Mouse (Mus musculus): ENCODE measurements around the gene Ccdc30. TPM values are rescaled to one million over a fixed set of nuclear protein-coding genes. Genes with fewer than 3 reads are reported as not detected.
A peak's percentile ranks its signal among the peaks of the same experiment; 100 is the strongest.
"Not testable (repeated sequence)": the region's sequence is repeated elsewhere in the genome, so short reads cannot be mapped to it uniquely, and the experiment has no call there.

The Ccdc30 gene
- polyA plus RNA-seq, 1 experiment from 2014 or later, result 5.6 TPM

DNA sequence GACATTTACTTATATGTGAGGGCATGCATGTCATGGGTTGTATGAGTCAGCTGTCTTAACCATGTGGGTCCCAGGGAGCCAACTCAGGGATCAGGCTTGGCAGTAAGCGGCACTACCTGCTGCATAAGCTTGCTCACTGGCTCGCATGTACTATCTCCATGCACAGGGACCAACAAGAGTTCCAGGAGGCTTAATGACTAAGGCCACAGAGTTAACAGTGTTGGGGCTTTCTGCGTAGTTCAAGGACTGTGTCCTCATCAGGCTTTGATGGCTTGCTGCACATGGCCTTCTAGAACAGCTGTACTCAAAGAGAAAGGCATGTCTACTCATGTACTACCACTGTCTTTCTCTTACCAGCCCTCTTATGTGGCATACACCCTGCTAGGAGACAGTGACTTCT lies 114.6 kb downstream of the Ccdc30 start:
- 92% methylated on average over 3 of the region's 3 CpGs for WGBS
- Histone ChIP-seq H3K4me3 (no peak overlapping the region), H3K9me3 (no peaks in the 10 kb centered on the region), H3K36me3 (no peaks in the 10 kb centered on the region), H3K4me1 (no peaks in the 10 kb centered on the region), H3K27me3 (no peaks in the 10 kb centered on the region), H3K9ac (no peak overlapping the region), H3K27ac (no peak overlapping the region), H3K4me2 (no peak overlapping the region)
- ATAC-seq (ENCODE audit: borderline replicate concordance, extremely low read depth, low FRiP score, low TSS enrichment), result no peak

GRCm38 (mm10) chr4:119297361-119297760 lies 118.0 kb downstream of the Ccdc30 start:
- Histone ChIP-seq H3K9ac (no peak overlapping the region), H3K27me3 (no peaks in the 10 kb centered on the region), H3K27ac (no peak overlapping the region), H3K4me3 (no peak overlapping the region), H3K4me2 (no peak overlapping the region), H3K36me3 (no peaks in the 10 kb centered on the region), H3K4me1 (peaks cover 8% of the 10 kb centered on the region), H3K9me3 (no peaks in the 10 kb centered on the region)
- no peak for ATAC-seq (ENCODE audit: borderline replicate concordance, extremely low read depth, low FRiP score, low TSS enrichment)
- WGBS, result 75% methylated on average over 2 of the region's 2 CpGs

DNA sequence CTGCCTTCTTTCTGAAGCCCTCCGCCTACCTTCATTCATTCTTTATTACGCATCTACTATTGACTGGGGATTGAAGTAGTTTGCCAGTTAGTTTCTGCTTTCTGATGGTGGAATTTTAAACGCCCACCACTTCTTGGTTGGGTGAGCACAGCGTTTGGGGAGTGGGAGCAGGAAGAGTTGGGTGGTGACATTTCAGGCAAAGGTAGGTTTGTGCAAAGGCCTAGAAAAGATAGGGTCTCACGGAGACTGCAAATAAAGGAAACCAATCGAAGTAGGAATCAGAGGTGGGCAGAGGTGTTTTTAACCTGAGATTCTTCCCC lies 120.2 kb downstream of the Ccdc30 start:
- Histone ChIP-seq H3K9me3 (no peaks in the 10 kb centered on the region), H3K9ac (peak overlapping the region; percentile 82), H3K4me1 (peaks cover 20% of the 10 kb centered on the region), H3K27me3 (no peaks in the 10 kb centered on the region), H3K4me2 (peak overlapping the region; percentile 73), H3K27ac (peak overlapping the region; percentile 94), H3K36me3 (peaks cover 8% of the 10 kb centered on the region; the same call in 1 of the 2 replicates), H3K4me3 (peak overlapping the region; percentile 93)
- ATAC-seq (ENCODE audit: borderline replicate concordance, extremely low read depth, low FRiP score, low TSS enrichment), result no peak
- WGBS, result 6% methylated on average over 6 of the region's 6 CpGs

DNA sequence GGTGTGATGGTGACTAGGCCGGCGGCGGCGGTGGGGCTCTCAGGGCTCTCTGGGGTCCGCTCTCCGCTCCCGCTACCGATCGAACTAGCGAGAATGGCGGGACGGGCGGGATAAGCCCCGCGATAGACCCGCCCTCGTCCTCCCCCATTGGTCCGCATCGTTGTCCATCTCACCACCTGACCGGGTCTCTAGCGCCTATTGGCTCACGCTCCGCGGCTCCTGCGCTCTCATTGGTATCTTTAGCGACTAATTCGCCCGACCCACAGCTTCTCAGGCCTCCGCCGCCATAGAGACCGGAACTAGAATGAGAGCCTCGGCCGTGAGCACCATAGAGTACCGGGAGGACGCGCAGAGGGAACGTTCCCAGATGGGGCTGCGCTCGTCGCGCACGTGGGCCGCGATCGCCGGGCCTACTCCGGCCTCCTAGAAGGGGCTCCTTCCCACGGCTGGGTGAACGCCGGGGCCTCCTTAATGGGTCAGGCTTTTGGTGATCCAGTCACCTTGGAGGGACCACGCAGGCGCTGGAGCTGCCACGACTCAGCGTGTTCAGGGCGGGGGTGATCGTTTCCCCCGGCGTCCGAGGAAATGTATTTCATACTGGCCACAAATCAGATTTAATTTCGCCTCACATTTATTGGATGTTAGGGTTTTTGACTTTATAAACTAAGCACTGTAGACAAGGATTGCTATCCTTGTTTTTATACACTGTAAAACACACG lies 120.7 kb downstream of the Ccdc30 start, which contains the start of gene Ybx1:
TSS of gene Ybx1 (minus strand) at position 190 of the 719 bp plus-strand sequence.
- H3K9ac ChIP-seq, result peak within 1 kb of the TSS; percentile 85
- no peaks in the 10 kb centered on the region for H3K27me3 ChIP-seq
- H3K4me3 ChIP-seq, result peak within 1 kb of the TSS; percentile 93
- WGBS, result under 1% methylated on average over 60 of the region's 61 CpGs
- H3K36me3 ChIP-seq, result peaks cover 8% of the 10 kb centered on the region; the same call in 1 of the 2 replicates
- no peaks in the 10 kb centered on the region for H3K9me3 ChIP-seq
- peaks cover 20% of the 10 kb centered on the region for H3K4me1 ChIP-seq
- H3K4me2 ChIP-seq, result peak within 1 kb of the TSS; percentile 73
- peak within 1 kb of the TSS; percentile 94 for H3K27ac ChIP-seq
- peak; percentile 99 for ATAC-seq (ENCODE audit: borderline replicate concordance, extremely low read depth, low FRiP score, low TSS enrichment)

DNA sequence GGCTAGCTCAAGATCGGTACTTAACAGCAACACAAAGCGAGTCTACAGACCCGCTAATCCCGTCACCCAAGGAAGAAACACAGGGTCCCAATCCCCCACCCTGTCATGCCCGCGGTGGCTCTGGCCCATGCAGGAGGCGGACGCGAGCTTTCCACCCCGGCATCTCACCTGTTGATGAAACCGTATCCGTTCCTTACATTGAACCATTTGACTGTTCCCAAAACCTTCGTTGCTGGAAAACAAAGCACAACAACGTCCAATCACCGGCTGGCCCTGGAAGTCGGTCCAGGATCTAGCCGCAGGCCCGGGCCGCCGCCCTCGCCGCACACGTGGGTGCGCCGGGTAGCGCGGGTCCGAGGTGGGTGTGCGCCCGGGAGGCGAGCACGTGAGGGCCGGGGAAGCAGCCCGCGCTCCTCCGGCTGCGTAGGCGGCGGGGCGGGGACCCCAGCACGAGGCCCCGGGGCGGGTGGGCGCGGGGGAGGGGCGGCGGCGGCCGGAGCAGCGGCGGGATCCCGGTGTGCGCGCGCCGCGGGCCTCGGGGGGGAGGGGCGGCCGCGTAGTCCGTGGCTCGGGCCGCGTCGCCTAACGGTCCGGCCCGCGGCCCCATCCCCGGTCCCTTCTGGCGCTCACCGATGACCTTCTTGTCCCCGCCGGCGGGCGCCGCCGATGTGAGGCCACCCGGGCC lies 121.6 kb downstream of the Ccdc30 start:
- no peaks in the 10 kb centered on the region for H3K9me3 ChIP-seq
- H3K4me2 ChIP-seq, result peak overlapping the region; percentile 70
- H3K27ac ChIP-seq, result peak overlapping the region; percentile 87
- H3K36me3 ChIP-seq, result peaks cover 8% of the 10 kb centered on the region; the same call in 1 of the 2 replicates
- peaks cover 20% of the 10 kb centered on the region for H3K4me1 ChIP-seq
- peak; percentile 36 for ATAC-seq (ENCODE audit: borderline replicate concordance, extremely low read depth, low FRiP score, low TSS enrichment)
- H3K4me3 ChIP-seq, result peak overlapping the region; percentile 93
- 1% methylated on average over 48 of the region's 80 CpGs for WGBS
- H3K9ac ChIP-seq, result peak overlapping the region; percentile 85
- no peaks in the 10 kb centered on the region for H3K27me3 ChIP-seq

- Histone ChIP-seq H3K27me3 (no peaks in the 10 kb centered on the region), H3K27ac (no peak overlapping the region), H3K4me3 (peak overlapping the region; percentile 93), H3K9me3 (no peaks in the 10 kb centered on the region), H3K4me2 (peak overlapping the region; percentile 70), H3K9ac (peak overlapping the region; percentile 85), H3K36me3 (peaks cover 13% of the 10 kb centered on the region; the same call in 1 of the 2 replicates), H3K4me1 (peaks cover 21% of the 10 kb centered on the region)
- ATAC-seq (ENCODE audit: borderline replicate concordance, extremely low read depth, low FRiP score, low TSS enrichment), result no peak
- WGBS, result under 1% methylated on average over 24 of the region's 24 CpGs
Measured at GRCm38 (mm10) chr4:119292771-119293573, 122.3 kb downstream of the Ccdc30 start.

DNA sequence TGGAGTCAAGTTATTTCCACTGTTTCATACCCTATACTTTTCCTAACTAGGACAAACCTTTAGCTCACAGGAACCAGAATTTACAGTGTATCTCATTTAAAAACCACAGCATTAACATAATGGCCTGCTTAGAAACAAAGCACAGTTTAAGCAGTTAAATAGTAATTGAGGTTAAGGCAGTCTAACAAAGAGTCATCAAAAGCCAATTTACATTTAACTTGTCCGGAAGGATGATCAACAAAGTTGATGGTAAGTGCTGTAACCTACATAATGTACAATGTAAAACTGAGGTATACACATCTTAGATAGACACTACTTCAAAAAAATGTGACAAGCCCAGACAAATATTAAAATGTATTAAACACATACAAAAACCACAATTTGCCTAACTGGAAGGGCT lies 123.4 kb downstream of the Ccdc30 start:
- ATAC-seq (ENCODE audit: borderline replicate concordance, extremely low read depth, low FRiP score, low TSS enrichment), result no peak
- Histone ChIP-seq H3K4me1 (peaks cover 27% of the 10 kb centered on the region), H3K36me3 (peaks cover 13% of the 10 kb centered on the region; the same call in 1 of the 2 replicates), H3K27ac (no peak overlapping the region), H3K27me3 (no peaks in the 10 kb centered on the region), H3K9ac (peak overlapping the region; percentile 85; the same call in 1 of the 2 replicates), H3K4me3 (peak overlapping the region; percentile 93), H3K4me2 (peak overlapping the region; percentile 70), H3K9me3 (no peaks in the 10 kb centered on the region)
- 69% methylated on average over 1 of the region's 1 CpGs for WGBS

GRCm38 (mm10) chr4:119285336-119285735 lies 130.0 kb downstream of the Ccdc30 start:
- Histone ChIP-seq H3K4me2 (no peak overlapping the region), H3K9me3 (no peaks in the 10 kb centered on the region), H3K4me3 (no peak overlapping the region), H3K27ac (no peak overlapping the region), H3K4me1 (peaks cover 10% of the 10 kb centered on the region; the same call in 1 of the 2 replicates), H3K9ac (no peak overlapping the region), H3K36me3 (peaks cover 54% of the 10 kb centered on the region), H3K27me3 (no peaks in the 10 kb centered on the region)
- WGBS, result 55% methylated on average over 2 of the region's 2 CpGs
- no peak for ATAC-seq (ENCODE audit: borderline replicate concordance, extremely low read depth, low FRiP score, low TSS enrichment)

DNA sequence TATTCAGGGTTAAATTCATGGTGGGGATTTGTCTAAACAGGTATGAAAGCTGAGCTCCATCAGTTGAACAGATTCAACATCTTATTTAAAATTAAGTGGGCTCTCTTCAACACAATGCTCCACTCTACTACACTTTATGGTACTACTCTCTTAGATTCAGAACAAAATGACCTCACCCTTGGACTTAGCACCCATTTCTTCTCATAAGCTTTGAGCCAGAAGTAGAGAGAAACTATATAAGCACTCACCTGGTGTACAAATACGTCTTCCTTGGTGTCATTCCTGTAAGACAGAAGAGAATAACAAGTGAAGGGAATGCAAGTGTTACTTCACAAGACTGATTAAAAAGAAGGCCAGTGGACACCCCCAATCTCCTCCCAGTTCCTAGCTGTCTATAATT lies 130.5 kb downstream of the Ccdc30 start:
- Histone ChIP-seq H3K36me3 (peaks cover 58% of the 10 kb centered on the region), H3K4me3 (no peak overlapping the region), H3K9me3 (no peaks in the 10 kb centered on the region), H3K27me3 (no peaks in the 10 kb centered on the region), H3K27ac (no peak overlapping the region), H3K9ac (no peak overlapping the region), H3K4me1 (peaks cover 10% of the 10 kb centered on the region; the same call in 1 of the 2 replicates), H3K4me2 (no peak overlapping the region)
- WGBS, result 73% methylated on average over 1 of the region's 1 CpGs
- ATAC-seq (ENCODE audit: borderline replicate concordance, extremely low read depth, low FRiP score, low TSS enrichment), result no peak

- 87% methylated on average over 15 of the region's 15 CpGs for WGBS
- not testable (repeated sequence) for ATAC-seq (ENCODE audit: borderline replicate concordance, extremely low read depth, low FRiP score, low TSS enrichment); H3K4me1 ChIP-seq
Measured at GRCm38 (mm10) chr4:119278784-119279183, 136.5 kb downstream of the Ccdc30 start.

GRCm38 (mm10) chr4:119275726-119276125 lies 139.6 kb downstream of the Ccdc30 start:
- peaks cover 85% of the 10 kb centered on the region for H3K36me3 ChIP-seq
- no peak overlapping the region for H3K4me3 ChIP-seq
- 70% methylated on average over 2 of the region's 2 CpGs for WGBS
- H3K4me1 ChIP-seq, result no peaks in the 10 kb centered on the region
- no peak overlapping the region for H3K9ac ChIP-seq
- no peaks in the 10 kb centered on the region for H3K27me3 ChIP-seq
- peak overlapping the region; percentile 70 for H3K27ac ChIP-seq
- no peaks in the 10 kb centered on the region for H3K9me3 ChIP-seq
- no peak for ATAC-seq (ENCODE audit: borderline replicate concordance, extremely low read depth, low FRiP score, low TSS enrichment)
- H3K4me2 ChIP-seq, result no peak overlapping the region

More at GRCm38 (mm10) chr4:119278784-119279183, 136.5 kb downstream of the Ccdc30 start:
- H3K9ac ChIP-seq, H3K9me3 ChIP-seq, H3K27ac ChIP-seq, H3K4me2 ChIP-seq, H3K4me3 ChIP-seq, H3K27me3 ChIP-seq: not testable (repeated sequence)
- H3K36me3 ChIP-seq, result peaks cover 90% of the 10 kb centered on the region
